Mouse (Mus musculus): Measurements from ENCODE around the gene Rgl2. TPM values are rescaled to one million over a fixed set of nuclear protein-coding genes. Genes with fewer than 3 reads are reported as not detected.
A peak's percentile ranks its signal among the peaks of the same experiment; 100 is the strongest.

Gene Rgl2
- polyA plus RNA-seq, 1 experiment from 2014 or later = 39.0 TPM

GRCm38 (mm10) chr17:33954646-33955554 is 25.6 kb downstream of the Rgl2 start:
- Histone ChIP-seq H3K9me3 (ENCODE audit: low read length) (no peaks in the 10 kb centered on the region), H3K4me1 (ENCODE audit: insufficient read depth, low read depth, low read length) (peaks cover 12% of the 10 kb centered on the region; the same call in 1 of the 2 replicates), H3K27ac (ENCODE audit: low read length) (peak overlapping the region; percentile 92), H3K4me2 (replicated peaks; ENCODE audit: low read depth, low read length) (peak overlapping the region; percentile 67), H3K4me3 (ENCODE audit: low read depth, low read length) (peak overlapping the region; percentile 60), H3K9ac (replicated peaks; ENCODE audit: low read depth) (peak overlapping the region; percentile 96), H3K27me3 (replicated peaks; ENCODE audit: insufficient read depth, low read length) (no peaks in the 10 kb centered on the region), H3K36me3 (ENCODE audit: insufficient read depth, low read length) (peaks cover 4% of the 10 kb centered on the region; the same call in 1 of the 2 replicates)
- DNase-seq (ENCODE audit: low spot score) (peak; percentile 52), ATAC-seq (peak; percentile 12)
- TF ChIP-seq CTCF (IDR thresholded peaks at IDR 0.05) (no peak), EP300 (IDR thresholded peaks at IDR 0.05) (0 out of 2 replicates have a peak, but pooled peaks have one; percentile 13)
- under 1% methylated on average over 33 of the region's 33 CpGs for WGBS

GRCm38 (mm10) chr17:33955555-33956214 is 26.3 kb downstream of the Rgl2 start, which contains the start of the genes Vps52 and Rps18:
Gene Vps52, plus strand, starts transcription at chr17:33955812.
Gene Rps18, minus strand, starts transcription at chr17:33956001.
- peak; percentile 51; the same call in 1 of the 2 replicates for TF ChIP-seq EP300 (IDR thresholded peaks at IDR 0.05)
- TF ChIP-seq CTCF (IDR thresholded peaks at IDR 0.05) = peak; percentile 51
- Histone ChIP-seq H3K4me3 (ENCODE audit: low read depth, low read length) (peak within 1 kb of the TSS; percentile 60), H3K9ac (replicated peaks; ENCODE audit: low read depth) (peak within 1 kb of the TSS; percentile 96), H3K4me2 (replicated peaks; ENCODE audit: low read depth, low read length) (peak within 1 kb of the TSS; percentile 67), H3K27me3 (replicated peaks; ENCODE audit: insufficient read depth, low read length) (no peaks in the 10 kb centered on the region), H3K9me3 (ENCODE audit: low read length) (no peaks in the 10 kb centered on the region), H3K27ac (ENCODE audit: low read length) (peak within 1 kb of the TSS; percentile 95), H3K36me3 (ENCODE audit: insufficient read depth, low read length) (peaks cover 4% of the 10 kb centered on the region; the same call in 1 of the 2 replicates), H3K4me1 (ENCODE audit: insufficient read depth, low read depth, low read length) (peaks cover 9% of the 10 kb centered on the region; the same call in 1 of the 2 replicates)
- ATAC-seq = peak; percentile 88
- under 1% methylated on average over 50 of the region's 50 CpGs for WGBS
- DNase-seq (ENCODE audit: low spot score) = peak; percentile 99

GRCm38 (mm10) chr17:33956336-33956735 is 27.0 kb downstream of the Rgl2 start:
- Histone ChIP-seq H3K4me3 (ENCODE audit: low read depth, low read length) (peak overlapping the region; percentile 60), H3K36me3 (ENCODE audit: insufficient read depth, low read length) (peaks cover 4% of the 10 kb centered on the region; the same call in 1 of the 2 replicates), H3K27ac (ENCODE audit: low read length) (peak overlapping the region; percentile 95; the same call in 1 of the 2 replicates), H3K4me2 (replicated peaks; ENCODE audit: low read depth, low read length) (peak overlapping the region; percentile 66), H3K27me3 (replicated peaks; ENCODE audit: insufficient read depth, low read length) (no peaks in the 10 kb centered on the region), H3K4me1 (ENCODE audit: insufficient read depth, low read depth, low read length) (peaks cover 9% of the 10 kb centered on the region; the same call in 1 of the 2 replicates), H3K9ac (replicated peaks; ENCODE audit: low read depth) (peak overlapping the region; percentile 71), H3K9me3 (ENCODE audit: low read length) (no peaks in the 10 kb centered on the region)
- DNase-seq (ENCODE audit: low spot score) (no peak), ATAC-seq (no peak)
- TF ChIP-seq EP300 (IDR thresholded peaks at IDR 0.05) (no peak), CTCF (IDR thresholded peaks at IDR 0.05) (no peak)
- 3% methylated on average over 10 of the region's 10 CpGs for WGBS

- no peak for TF ChIP-seq CTCF (IDR thresholded peaks at IDR 0.05)
- TF ChIP-seq EP300 (IDR thresholded peaks at IDR 0.05) = no peak
- Histone ChIP-seq H3K4me2 (replicated peaks; ENCODE audit: low read depth, low read length) (no peak overlapping the region), H3K4me1 (ENCODE audit: insufficient read depth, low read depth, low read length) (peaks cover 9% of the 10 kb centered on the region; the same call in 1 of the 2 replicates), H3K9ac (replicated peaks; ENCODE audit: low read depth) (no peak overlapping the region), H3K36me3 (ENCODE audit: insufficient read depth, low read length) (peaks cover 4% of the 10 kb centered on the region; the same call in 1 of the 2 replicates), H3K27me3 (replicated peaks; ENCODE audit: insufficient read depth, low read length) (no peaks in the 10 kb centered on the region), H3K4me3 (ENCODE audit: low read depth, low read length) (no peak overlapping the region), H3K9me3 (ENCODE audit: low read length) (no peaks in the 10 kb centered on the region), H3K27ac (ENCODE audit: low read length) (no peak overlapping the region)
- no peak for ATAC-seq
- DNase-seq (ENCODE audit: low spot score) = no peak
- 82% methylated on average over 6 of the region's 6 CpGs for WGBS
These were observed 28.1 kb downstream of the Rgl2 start for GRCm38 (mm10) chr17:33957493-33957892.

- Histone ChIP-seq H3K4me1 (ENCODE audit: insufficient read depth, low read depth, low read length) (peaks cover 9% of the 10 kb centered on the region; the same call in 1 of the 2 replicates), H3K27ac (ENCODE audit: low read length) (no peak overlapping the region), H3K9me3 (ENCODE audit: low read length) (no peaks in the 10 kb centered on the region), H3K9ac (replicated peaks; ENCODE audit: low read depth) (no peak overlapping the region), H3K36me3 (ENCODE audit: insufficient read depth, low read length) (peaks cover 8% of the 10 kb centered on the region; the same call in 1 of the 2 replicates), H3K27me3 (replicated peaks; ENCODE audit: insufficient read depth, low read length) (no peaks in the 10 kb centered on the region), H3K4me2 (replicated peaks; ENCODE audit: low read depth, low read length) (no peak overlapping the region), H3K4me3 (ENCODE audit: low read depth, low read length) (no peak overlapping the region)
- no peak for DNase-seq (ENCODE audit: low spot score)
- ATAC-seq = no peak
- no peak for TF ChIP-seq EP300 (IDR thresholded peaks at IDR 0.05)
- no peak for TF ChIP-seq CTCF (IDR thresholded peaks at IDR 0.05)
- WGBS = 94% methylated on average over 11 of the region's 11 CpGs
These were observed 29.1 kb downstream of the Rgl2 start for GRCm38 (mm10) chr17:33958451-33958850.

- Histone ChIP-seq H3K4me1 (ENCODE audit: insufficient read depth, low read depth, low read length) (peaks cover 6% of the 10 kb centered on the region; the same call in 1 of the 2 replicates), H3K27me3 (replicated peaks; ENCODE audit: insufficient read depth, low read length) (no peaks in the 10 kb centered on the region), H3K9me3 (ENCODE audit: low read length) (no peaks in the 10 kb centered on the region), H3K4me2 (replicated peaks; ENCODE audit: low read depth, low read length) (no peak overlapping the region), H3K27ac (ENCODE audit: low read length) (no peak overlapping the region), H3K36me3 (ENCODE audit: insufficient read depth, low read length) (peaks cover 8% of the 10 kb centered on the region; the same call in 1 of the 2 replicates), H3K4me3 (ENCODE audit: low read depth, low read length) (no peak overlapping the region), H3K9ac (replicated peaks; ENCODE audit: low read depth) (no peak overlapping the region)
- DNase-seq (ENCODE audit: low spot score) (no peak), ATAC-seq (no peak)
- WGBS = 95% methylated on average over 13 of the region's 13 CpGs
- TF ChIP-seq EP300 (IDR thresholded peaks at IDR 0.05) (no peak), CTCF (IDR thresholded peaks at IDR 0.05) (no peak)
These were observed 29.8 kb downstream of the Rgl2 start for GRCm38 (mm10) chr17:33959135-33959534.
